Mouse (Mus musculus): Measurements from ENCODE around the gene Nfix.
A peak's percentile ranks its signal among the peaks of the same experiment; 100 is the strongest.
"Not testable (repeated sequence)": the region's sequence is repeated elsewhere in the genome, so short reads cannot be mapped to it uniquely, and the experiment has no call there.

The Nfix gene

GRCm38 (mm10) chr8:84700941-84701911 is 98.9 kb downstream of the Nfix start, which contains the start of gene Lyl1:
Lyl1 (plus strand) TSS chr8:84701457.
- peak; percentile 57 for DNase-seq (ENCODE audit: low read depth, low spot score)

GRCm38 (mm10) chr8:84700526-84700925 is 99.6 kb downstream of the Nfix start:
- no peak for DNase-seq (ENCODE audit: low read depth, low spot score)

- DNase-seq (ENCODE audit: low read depth, low spot score) = peak; percentile 60
Measured at GRCm38 (mm10) chr8:84699861-84700322, 100.3 kb downstream of the Nfix start.

- no peak for DNase-seq (ENCODE audit: low read depth, low spot score)
Measured at GRCm38 (mm10) chr8:84698929-84699401, 101.2 kb downstream of the Nfix start.

- no peak for DNase-seq (ENCODE audit: low read depth, low spot score)
Measured at GRCm38 (mm10) chr8:84698288-84698687, 101.9 kb downstream of the Nfix start.

- DNase-seq (ENCODE audit: low read depth, low spot score) = no peak
Measured at GRCm38 (mm10) chr8:84697166-84698130, 102.7 kb downstream of the Nfix start.

- DNase-seq (ENCODE audit: low read depth, low spot score) = no peak
Measured at GRCm38 (mm10) chr8:84695140-84695539, 105.0 kb downstream of the Nfix start.

- no peak for DNase-seq (ENCODE audit: low read depth, low spot score)
Measured at GRCm38 (mm10) chr8:84693332-84693731, 106.8 kb downstream of the Nfix start.

- DNase-seq (ENCODE audit: low read depth, low spot score) = peak; percentile 87
Measured at GRCm38 (mm10) chr8:84689091-84689915, 110.8 kb downstream of the Nfix start.

- peak; percentile 91 for DNase-seq (ENCODE audit: low read depth, low spot score)
Measured at GRCm38 (mm10) chr8:84687705-84688100, 112.4 kb downstream of the Nfix start, which contains the start of gene Nacc1. Nacc1 (minus strand) TSS chr8:84687862.

GRCm38 (mm10) chr8:84687003-84687704 is 113.0 kb downstream of the Nfix start:
- DNase-seq (ENCODE audit: low read depth, low spot score) = peak; percentile 63

GRCm38 (mm10) chr8:84686191-84687002 is 113.7 kb downstream of the Nfix start, which contains the start of gene Trmt1:
Trmt1 (plus strand) TSS chr8:84686307.
- peak; percentile 23 for DNase-seq (ENCODE audit: low read depth, low spot score)

- no peak for DNase-seq (ENCODE audit: low read depth, low spot score)
Measured at GRCm38 (mm10) chr8:84684537-84684936, 115.6 kb downstream of the Nfix start.

- DNase-seq (ENCODE audit: low read depth, low spot score) = no peak
Measured at GRCm38 (mm10) chr8:84682257-84682656, 117.9 kb downstream of the Nfix start.

GRCm38 (mm10) chr8:84681476-84681875 is 118.7 kb downstream of the Nfix start:
- DNase-seq (ENCODE audit: low read depth, low spot score) = no peak

GRCm38 (mm10) chr8:84677305-84677704 is 122.8 kb downstream of the Nfix start:
- no peak for DNase-seq (ENCODE audit: low read depth, low spot score)

- not testable (repeated sequence) for DNase-seq (ENCODE audit: low read depth, low spot score)
Measured at GRCm38 (mm10) chr8:84670295-84671006, 129.7 kb downstream of the Nfix start.

GRCm38 (mm10) chr8:84668731-84669485 is 131.2 kb downstream of the Nfix start:
- DNase-seq (ENCODE audit: low read depth, low spot score) = no peak
